Mouse (Mus musculus): ENCODE data around the gene Blmh. TPM values are rescaled to one million over a fixed set of nuclear protein-coding genes. Genes with fewer than 3 reads are reported as not detected.
"Not testable (repeated sequence)": the region's sequence is repeated elsewhere in the genome, so short reads cannot be mapped to it uniquely, and the experiment has no call there.

Blmh gene
- polyA plus RNA-seq, 1 experiment: 26.4 TPM

- H3K79me3 ChIP-seq (ENCODE audit: low read depth): no peaks in the 10 kb centered on the region
- no peak overlapping the region for H3ac ChIP-seq (ENCODE audit: control insufficient read depth, insufficient read length, low read depth)
- no peaks in the 10 kb centered on the region for H3K79me2 ChIP-seq (ENCODE audit: control insufficient read depth, insufficient read depth)
- no peaks in the 10 kb centered on the region for H3K36me3 ChIP-seq (ENCODE audit: control insufficient read depth, insufficient read depth)
- no peaks in the 10 kb centered on the region for H3K27me3 ChIP-seq (ENCODE audit: control insufficient read depth, insufficient read depth, insufficient read length)
- TF ChIP-seq CEBPB (IDR thresholded peaks at IDR 0.05; ENCODE audit: low read depth) (no peak), MYOG (IDR thresholded peaks at IDR 0.05; ENCODE audit: control insufficient read depth, extremely low read depth, insufficient read length) (no peak), MYOD1 (IDR thresholded peaks at IDR 0.05; ENCODE audit: control insufficient read depth, insufficient read length, low read depth) (no peak), FOSL1 (IDR thresholded peaks at IDR 0.05; ENCODE audit: insufficient read depth, low read length, poor library complexity, severe bottlenecking) (no peak), MAX (IDR thresholded peaks at IDR 0.05) (no peak), USF1 (IDR thresholded peaks at IDR 0.05; ENCODE audit: low read depth) (no peak), CTCF (IDR thresholded peaks at IDR 0.05; ENCODE audit: control insufficient read depth, insufficient read depth, insufficient read length) (no peak)
- H3K4me3 ChIP-seq (ENCODE audit: insufficient read depth, poor library complexity, severe bottlenecking): no peak overlapping the region
Observed at GRCm38 (mm10) chr11:76920607-76921006, 4.0 kb upstream of the Blmh start.

DNA sequence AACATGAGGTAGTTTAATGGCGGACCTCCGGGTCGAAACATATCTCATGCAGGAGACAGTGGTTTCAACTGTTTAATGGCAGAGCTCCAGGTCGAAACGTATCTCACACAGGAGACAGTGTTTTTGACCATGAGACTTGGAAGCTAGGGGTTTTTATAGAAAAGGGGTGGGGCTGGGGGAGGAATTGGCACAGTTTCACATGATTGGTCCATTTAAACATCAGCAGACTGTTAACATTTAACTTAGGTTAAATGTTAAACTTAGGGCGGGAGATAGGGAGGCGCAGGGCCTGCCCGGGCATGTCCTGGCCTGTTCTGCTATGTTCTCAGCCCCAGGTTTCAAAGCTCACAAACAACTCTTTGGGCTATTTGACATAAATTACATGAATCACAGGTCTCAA, 4.0 kb downstream of the Blmh start:
- H3K27me3 ChIP-seq (ENCODE audit: control insufficient read depth, insufficient read depth, insufficient read length); H3K36me3 ChIP-seq (ENCODE audit: control insufficient read depth, insufficient read depth); H3K79me2 ChIP-seq (ENCODE audit: control insufficient read depth, insufficient read depth); H3K4me3 ChIP-seq (ENCODE audit: insufficient read depth, poor library complexity, severe bottlenecking); H3ac ChIP-seq (ENCODE audit: control insufficient read depth, insufficient read length, low read depth); H3K79me3 ChIP-seq (ENCODE audit: low read depth): not testable (repeated sequence)

DNA sequence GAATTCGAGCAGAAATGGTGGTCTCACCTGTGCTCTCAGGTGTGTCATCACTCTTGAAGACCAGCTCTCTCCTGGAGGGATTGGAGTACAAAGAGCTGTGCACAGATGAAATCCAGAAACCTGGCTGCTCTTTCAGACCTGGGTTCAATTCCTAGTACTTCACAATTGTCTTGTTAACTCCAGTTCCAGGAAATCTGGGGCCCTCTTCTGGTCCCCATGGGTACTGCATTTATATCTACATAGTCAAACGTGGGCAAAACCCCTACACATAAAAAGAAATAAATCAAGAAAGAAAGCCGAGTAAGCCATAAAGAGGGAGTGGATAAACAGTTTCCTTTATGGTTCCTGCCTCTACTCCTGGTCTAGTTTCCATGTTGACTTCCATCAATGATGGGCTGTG, 8.6 kb downstream of the Blmh start:
- H3ac ChIP-seq (ENCODE audit: control insufficient read depth, insufficient read length, low read depth): no peak overlapping the region
- H3K4me3 ChIP-seq (ENCODE audit: insufficient read depth, poor library complexity, severe bottlenecking): no peak overlapping the region
- TF ChIP-seq USF1 (IDR thresholded peaks at IDR 0.05; ENCODE audit: low read depth) (no peak), CEBPB (IDR thresholded peaks at IDR 0.05; ENCODE audit: low read depth) (no peak), FOSL1 (IDR thresholded peaks at IDR 0.05; ENCODE audit: insufficient read depth, low read length, poor library complexity, severe bottlenecking) (no peak), CTCF (IDR thresholded peaks at IDR 0.05; ENCODE audit: control insufficient read depth, insufficient read depth, insufficient read length) (no peak), MAX (IDR thresholded peaks at IDR 0.05) (no peak), MYOG (IDR thresholded peaks at IDR 0.05; ENCODE audit: control insufficient read depth, extremely low read depth, insufficient read length) (no peak), MYOD1 (IDR thresholded peaks at IDR 0.05; ENCODE audit: control insufficient read depth, insufficient read length, low read depth) (no peak)
- no peaks in the 10 kb centered on the region for H3K79me2 ChIP-seq (ENCODE audit: control insufficient read depth, insufficient read depth)
- no peaks in the 10 kb centered on the region for H3K79me3 ChIP-seq (ENCODE audit: low read depth)
- H3K27me3 ChIP-seq (ENCODE audit: control insufficient read depth, insufficient read depth, insufficient read length): peaks cover 16% of the 10 kb centered on the region
- no peaks in the 10 kb centered on the region for H3K36me3 ChIP-seq (ENCODE audit: control insufficient read depth, insufficient read depth)

- no peaks in the 10 kb centered on the region for H3K79me3 ChIP-seq (ENCODE audit: low read depth)
- no peak for TF ChIP-seq MYOG (IDR thresholded peaks at IDR 0.05; ENCODE audit: control insufficient read depth, extremely low read depth, insufficient read length)
- TF ChIP-seq FOSL1 (IDR thresholded peaks at IDR 0.05; ENCODE audit: insufficient read depth, low read length, poor library complexity, severe bottlenecking): no peak
- H3K27me3 ChIP-seq (ENCODE audit: control insufficient read depth, insufficient read depth, insufficient read length): peaks cover 16% of the 10 kb centered on the region
- H3K36me3 ChIP-seq (ENCODE audit: control insufficient read depth, insufficient read depth): no peaks in the 10 kb centered on the region
- no peak overlapping the region for H3K4me3 ChIP-seq (ENCODE audit: insufficient read depth, poor library complexity, severe bottlenecking)
- no peaks in the 10 kb centered on the region for H3K79me2 ChIP-seq (ENCODE audit: control insufficient read depth, insufficient read depth)
- no peak overlapping the region for H3ac ChIP-seq (ENCODE audit: control insufficient read depth, insufficient read length, low read depth)
Observed at GRCm38 (mm10) chr11:76936578-76936977, 12.0 kb downstream of the Blmh start.

GRCm38 (mm10) chr11:76944839-76945238, 20.2 kb downstream of the Blmh start:
- TF ChIP-seq CTCF (IDR thresholded peaks at IDR 0.05; ENCODE audit: control insufficient read depth, insufficient read depth, insufficient read length): no peak
- no peak for TF ChIP-seq FOSL1 (IDR thresholded peaks at IDR 0.05; ENCODE audit: insufficient read depth, low read length, poor library complexity, severe bottlenecking)
- no peak for TF ChIP-seq MYOD1 (IDR thresholded peaks at IDR 0.05; ENCODE audit: control insufficient read depth, insufficient read length, low read depth)
- no peak for TF ChIP-seq MYOG (IDR thresholded peaks at IDR 0.05; ENCODE audit: control insufficient read depth, extremely low read depth, insufficient read length)
- TF ChIP-seq USF1 (IDR thresholded peaks at IDR 0.05; ENCODE audit: low read depth): no peak
- TF ChIP-seq MAX (IDR thresholded peaks at IDR 0.05): no peak
- no peak for TF ChIP-seq CEBPB (IDR thresholded peaks at IDR 0.05; ENCODE audit: low read depth)
- H3K36me3 ChIP-seq (ENCODE audit: control insufficient read depth, insufficient read depth): peaks cover 26% of the 10 kb centered on the region
- H3K4me3 ChIP-seq (ENCODE audit: insufficient read depth, poor library complexity, severe bottlenecking): peak overlapping the region; percentile 67
- H3K79me2 ChIP-seq (ENCODE audit: control insufficient read depth, insufficient read depth): peaks cover 47% of the 10 kb centered on the region
- peaks cover 11% of the 10 kb centered on the region for H3K79me3 ChIP-seq (ENCODE audit: low read depth)
- H3ac ChIP-seq (ENCODE audit: control insufficient read depth, insufficient read length, low read depth): no peak overlapping the region
- H3K27me3 ChIP-seq (ENCODE audit: control insufficient read depth, insufficient read depth, insufficient read length): no peaks in the 10 kb centered on the region

DNA sequence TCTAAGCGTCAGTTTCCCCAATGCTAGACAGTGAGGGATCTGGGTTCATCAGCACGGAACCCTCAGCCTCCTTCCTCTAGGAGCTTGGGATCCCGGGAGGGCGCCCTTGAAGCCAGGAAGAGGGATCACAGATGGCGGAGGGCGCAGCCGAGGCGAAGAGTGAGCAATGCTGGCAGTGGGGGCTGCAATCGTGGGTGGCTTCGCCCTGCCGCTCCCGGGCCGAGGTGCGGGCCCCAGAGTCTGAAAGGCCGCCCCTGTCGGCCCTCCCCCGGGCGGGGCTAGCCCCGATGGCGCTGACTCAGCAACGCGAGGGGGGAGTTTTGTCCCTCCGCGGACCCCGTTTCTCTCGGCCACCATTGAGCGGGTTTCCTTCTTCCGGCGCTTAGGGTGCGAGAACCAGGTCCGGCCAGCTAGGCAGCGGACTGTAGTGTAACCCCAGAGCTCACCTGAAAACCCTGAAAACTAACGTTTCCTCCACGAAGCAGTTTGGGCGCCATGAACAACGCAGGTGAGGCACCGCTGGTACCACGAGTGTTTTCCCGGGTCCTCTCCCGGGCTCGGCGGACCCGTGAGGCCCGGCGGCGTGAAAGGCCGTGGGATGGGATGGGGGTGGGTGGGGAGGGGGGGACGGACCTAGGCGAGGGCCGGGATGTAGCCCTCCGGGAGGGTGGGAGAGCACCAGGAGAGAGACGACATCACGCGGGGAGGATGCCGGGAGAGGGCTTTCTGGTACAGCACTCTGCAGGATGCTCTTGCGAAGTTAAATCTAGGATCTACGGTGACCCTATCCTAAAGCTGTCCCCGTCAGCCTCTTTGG, 21.0 kb downstream of the Blmh start:
- H3K27me3 ChIP-seq (ENCODE audit: control insufficient read depth, insufficient read depth, insufficient read length): no peaks in the 10 kb centered on the region
- H3K4me3 ChIP-seq (ENCODE audit: insufficient read depth, poor library complexity, severe bottlenecking): peak overlapping the region; percentile 67
- H3K79me2 ChIP-seq (ENCODE audit: control insufficient read depth, insufficient read depth): peaks cover 48% of the 10 kb centered on the region
- TF ChIP-seq USF1 (IDR thresholded peaks at IDR 0.05; ENCODE audit: low read depth): no peak
- no peak for TF ChIP-seq MYOD1 (IDR thresholded peaks at IDR 0.05; ENCODE audit: control insufficient read depth, insufficient read length, low read depth)
- TF ChIP-seq MAX (IDR thresholded peaks at IDR 0.05): no peak
- TF ChIP-seq CEBPB (IDR thresholded peaks at IDR 0.05; ENCODE audit: low read depth): no peak
- TF ChIP-seq FOSL1 (IDR thresholded peaks at IDR 0.05; ENCODE audit: insufficient read depth, low read length, poor library complexity, severe bottlenecking): no peak
- no peak for TF ChIP-seq MYOG (IDR thresholded peaks at IDR 0.05; ENCODE audit: control insufficient read depth, extremely low read depth, insufficient read length)
- no peak for TF ChIP-seq CTCF (IDR thresholded peaks at IDR 0.05; ENCODE audit: control insufficient read depth, insufficient read depth, insufficient read length)
- H3ac ChIP-seq (ENCODE audit: control insufficient read depth, insufficient read length, low read depth): peak overlapping the region; percentile 88
- H3K36me3 ChIP-seq (ENCODE audit: control insufficient read depth, insufficient read depth): peaks cover 27% of the 10 kb centered on the region
- H3K79me3 ChIP-seq (ENCODE audit: low read depth): peaks cover 11% of the 10 kb centered on the region

All from C2C12 (cell line).